Mouse (Mus musculus) urinary bladder, postnatal 25 days (tissue): ENCODE data around the gene Serpina1b.
"Not testable (repeated sequence)": the region's sequence is repeated elsewhere in the genome, so short reads cannot be mapped to it uniquely, and the experiment has no call there.

Source experiments
- DNase-seq: peaks from one replicate; pipeline ENCODE4 v3.0.0; 2022; ENCODE audit warnings: low spot score

The Serpina1b gene

DNA sequence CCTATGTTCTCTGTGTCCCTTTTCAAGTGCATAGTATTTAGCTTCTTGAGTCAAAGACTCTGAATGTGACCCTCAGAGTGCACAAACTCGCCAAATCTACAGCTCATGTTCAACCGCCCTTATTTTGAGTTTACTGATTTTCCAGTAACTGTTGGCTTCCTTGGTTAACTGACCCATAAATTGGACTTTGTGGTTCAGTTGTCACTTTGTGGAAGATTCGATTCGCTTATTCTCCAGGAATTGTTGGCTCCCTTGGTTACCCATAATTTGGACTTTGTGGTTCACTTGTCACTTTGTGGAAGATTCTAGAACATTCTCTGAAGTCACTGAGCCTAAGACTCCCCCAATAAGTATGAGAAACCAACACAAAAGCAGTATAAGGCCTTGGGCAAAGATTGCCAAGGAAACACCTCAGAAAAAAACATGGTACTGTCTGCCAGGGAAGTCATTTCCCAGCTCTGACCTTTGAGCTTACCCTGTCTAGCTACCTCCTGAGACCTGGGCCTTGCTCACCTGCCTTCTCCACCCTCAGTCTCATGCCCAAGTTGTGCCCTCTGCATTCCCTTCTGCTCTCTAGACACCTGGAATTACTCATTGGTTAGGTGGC lies 129.9 kb downstream of the Serpina1b start:
- no peak for DNase-seq

- DNase-seq, result no peak
Measured at GRCm38 (mm10) chr12:103695429-103695828, 134.7 kb downstream of the Serpina1b start, which contains the start of gene Serpina1f. Gene Serpina1f, minus strand, starts transcription at chr12:103695529.

DNA sequence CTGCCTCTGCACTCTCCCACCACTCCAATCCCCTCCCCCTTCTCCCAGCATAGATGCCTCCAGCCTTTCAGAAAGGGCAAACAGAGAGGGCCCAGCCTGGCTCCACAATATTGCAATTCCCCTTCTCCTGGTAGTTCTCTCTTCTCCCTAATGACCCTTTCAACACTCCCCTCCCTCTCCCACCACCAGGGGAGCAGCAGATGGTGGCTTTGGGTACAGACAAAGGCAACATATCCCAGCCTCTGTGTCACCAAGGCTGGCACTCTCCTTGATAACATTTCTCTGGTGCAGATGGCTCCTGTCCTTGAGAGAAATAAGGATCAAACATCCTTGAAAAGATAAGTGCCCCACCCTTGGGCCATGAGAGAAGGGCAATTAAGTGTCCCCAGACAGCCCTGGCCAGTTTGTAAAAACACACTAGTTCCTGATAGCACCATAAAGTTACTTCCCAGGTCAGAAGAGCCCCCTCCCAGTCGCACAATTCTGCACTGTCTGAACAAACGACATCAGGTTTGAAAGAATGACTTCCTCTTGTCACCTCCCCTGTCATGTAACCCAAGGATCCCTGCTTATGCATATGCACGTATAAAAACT lies 141.9 kb downstream of the Serpina1b start:
- DNase-seq, result no peak

DNA sequence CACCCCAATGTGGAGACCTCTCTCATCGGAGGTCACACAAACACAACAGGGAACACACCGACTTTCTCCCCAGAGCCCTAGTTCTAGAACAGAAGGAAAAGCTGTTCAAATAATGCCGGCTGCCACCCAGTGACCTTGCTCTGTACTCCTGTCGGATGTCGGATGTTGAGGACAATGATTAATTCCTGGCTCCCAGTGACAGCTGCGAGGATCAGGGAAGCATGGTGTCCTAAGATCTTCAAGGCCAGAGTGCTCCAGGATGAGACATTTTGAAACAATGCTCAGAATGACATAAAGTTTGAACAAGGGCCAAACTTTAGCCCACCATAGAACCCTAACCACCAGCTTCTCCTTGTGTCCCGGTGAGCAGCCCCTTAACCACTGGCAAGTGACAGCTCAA lies 143.2 kb downstream of the Serpina1b start:
- no peak for DNase-seq

DNA sequence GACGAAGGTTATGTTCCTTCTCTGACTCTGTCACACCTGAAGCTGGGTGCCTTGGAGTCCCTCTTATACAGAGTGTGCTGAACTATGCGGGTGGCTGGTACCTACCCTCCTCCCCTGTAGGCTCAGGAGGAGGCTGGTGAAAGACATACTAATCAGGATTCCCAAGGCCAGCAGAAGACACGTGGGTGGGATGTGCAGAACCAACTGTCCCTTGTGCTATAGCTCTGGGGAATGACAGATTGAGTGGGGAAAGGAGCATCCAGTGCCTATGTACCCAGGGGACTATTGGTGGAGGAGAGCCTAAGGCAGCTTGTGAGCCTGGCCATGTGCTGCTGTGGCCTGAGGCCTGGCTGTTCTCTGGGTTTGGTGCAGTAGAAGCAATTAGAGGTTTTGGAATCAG lies 144.1 kb downstream of the Serpina1b start:
- no peak for DNase-seq

GRCm38 (mm10) chr12:103685386-103685785 lies 144.8 kb downstream of the Serpina1b start:
- DNase-seq, result no peak

GRCm38 (mm10) chr12:103683775-103684174 lies 146.4 kb downstream of the Serpina1b start:
- DNase-seq, result no peak

- no peak for DNase-seq
Measured at GRCm38 (mm10) chr12:103681739-103682138, 148.4 kb downstream of the Serpina1b start.

DNA sequence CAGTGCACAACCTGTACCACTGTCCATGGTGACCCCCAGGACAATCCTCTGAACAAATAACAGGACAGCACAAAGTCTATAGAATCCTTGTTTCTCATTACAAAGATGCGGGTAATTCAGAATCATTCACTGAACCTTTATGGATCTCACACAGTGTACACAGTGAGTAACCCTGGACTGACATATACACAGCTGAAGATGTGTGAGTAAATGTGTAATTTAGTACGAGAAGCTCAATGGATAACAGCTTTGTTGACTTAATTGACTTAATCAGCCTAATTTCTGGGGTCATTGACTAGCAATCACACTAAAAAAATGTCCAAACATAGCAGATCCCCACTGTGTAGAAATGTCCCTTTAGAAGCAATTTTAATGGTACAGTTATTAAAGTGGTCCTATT lies 149.0 kb downstream of the Serpina1b start:
- no peak for DNase-seq

GRCm38 (mm10) chr12:103679853-103680252 lies 150.3 kb downstream of the Serpina1b start:
- DNase-seq, result not testable (repeated sequence)
